Mouse (Mus musculus) neural tube, embryonic 15.5 days (tissue): ENCODE data around the gene Vmn2r81. TPM values are rescaled to one million over a fixed set of nuclear protein-coding genes. Genes with fewer than 3 reads are reported as not detected.
"Not testable (repeated sequence)": the region's sequence is repeated elsewhere in the genome, so short reads cannot be mapped to it uniquely, and the experiment has no call there.

ENCODE experiments used
- ATAC-seq: fragments of 200-750 bp; cut with Nextera tagmentation; 2 replicates; pipeline ENCODE4 v1.8.0; 2017; ENCODE audit warnings: mild to moderate bottlenecking, moderate TSS enrichment, moderate library complexity; ENCODE audit not compliant: low FRiP score
- H3K27ac ChIP-seq: fragments of 300-500 bp; sonication (generic); replicated peaks from 2 replicates; pipeline ENCODE4 v1.5.1; 2015; ENCODE audit warnings: mild to moderate bottlenecking, inconsistent platforms
- H3K27me3 ChIP-seq: fragments of 300-500 bp; sonication (generic); replicated peaks from 2 replicates; pipeline ENCODE4 v1.6.1; 2015; ENCODE audit warnings: inconsistent platforms
- H3K36me3 ChIP-seq: fragments of 300-500 bp; sonication (generic); 2 replicates; pipeline ENCODE4 v1.6.1; 2015; ENCODE audit warnings: inconsistent platforms
- H3K4me1 ChIP-seq: fragments of 300-500 bp; sonication (generic); 2 replicates; pipeline ENCODE4 v1.6.1; 2015; ENCODE audit warnings: inconsistent platforms
- H3K4me2 ChIP-seq: fragments of 300-500 bp; sonication (generic); 2 replicates; pipeline ENCODE4 v1.6.1; 2015; ENCODE audit warnings: inconsistent platforms, mild to moderate bottlenecking, moderate library complexity
- H3K4me3 ChIP-seq: fragments of 300-500 bp; sonication (generic); replicated peaks from 2 replicates; pipeline ENCODE4 v1.5.1; 2015; ENCODE audit warnings: mild to moderate bottlenecking, inconsistent platforms
- H3K9ac ChIP-seq: fragments of 300-500 bp; sonication (generic); replicated peaks from 2 replicates; pipeline ENCODE4 v1.6.1; 2015; ENCODE audit warnings: mild to moderate bottlenecking, inconsistent platforms
- H3K9me3 ChIP-seq: fragments of 300-500 bp; sonication (generic); replicated peaks from 2 replicates; pipeline ENCODE4 v1.6.1; 2016; ENCODE audit warnings: inconsistent platforms
- WGBS: fragments of 180-500 bp; shearing (Covaris S2); methylation state at CpG from one replicate; pipeline ENCODE4 v1.1.7; 2015; ENCODE audit warnings: mixed read lengths; 5-methylcytosine and 5-hydroxymethylcytosine counted together
- polyA plus RNA-seq: library from polyadenylated mRNA; unstranded; fragments of >200 nt; fragmentation: Nextera tagmentation; extraction: Ambion mirVana; gene quantifications from 2 replicates; pipeline ENCODE4 v1.2.1, GENCODE M21; 2015

The Vmn2r81 gene
- polyA plus RNA-seq, result not detected in 2 replicates

DNA sequence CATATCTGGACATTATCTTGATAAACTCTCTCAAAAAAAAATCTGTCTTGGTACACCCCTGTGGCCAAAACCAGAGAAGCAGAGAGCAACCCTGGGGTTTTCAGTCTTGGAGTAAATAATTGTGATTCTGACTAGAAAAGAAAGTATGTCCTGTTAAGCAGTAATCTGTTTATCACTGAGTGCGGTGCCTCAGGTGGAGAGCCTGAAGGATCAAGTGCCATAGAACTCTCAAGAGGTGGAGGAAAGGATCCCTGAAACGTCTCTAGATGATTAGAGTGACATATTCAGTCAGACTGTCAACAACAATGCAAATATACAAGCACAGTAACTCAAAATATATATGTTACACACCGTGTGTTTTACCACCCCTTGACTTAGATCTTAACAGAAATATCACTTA lies at the start of gene Vmn2r81:
TSS of gene Vmn2r81 (plus strand) at position 301 of the 400 bp plus-strand sequence.
- not testable (repeated sequence) for H3K9ac ChIP-seq, H3K27me3 ChIP-seq, H3K27ac ChIP-seq, H3K36me3 ChIP-seq, H3K4me2 ChIP-seq, H3K4me3 ChIP-seq, H3K4me1 ChIP-seq, H3K9me3 ChIP-seq, ATAC-seq
- 79% methylated on average over 3 of the region's 3 CpGs for WGBS

DNA sequence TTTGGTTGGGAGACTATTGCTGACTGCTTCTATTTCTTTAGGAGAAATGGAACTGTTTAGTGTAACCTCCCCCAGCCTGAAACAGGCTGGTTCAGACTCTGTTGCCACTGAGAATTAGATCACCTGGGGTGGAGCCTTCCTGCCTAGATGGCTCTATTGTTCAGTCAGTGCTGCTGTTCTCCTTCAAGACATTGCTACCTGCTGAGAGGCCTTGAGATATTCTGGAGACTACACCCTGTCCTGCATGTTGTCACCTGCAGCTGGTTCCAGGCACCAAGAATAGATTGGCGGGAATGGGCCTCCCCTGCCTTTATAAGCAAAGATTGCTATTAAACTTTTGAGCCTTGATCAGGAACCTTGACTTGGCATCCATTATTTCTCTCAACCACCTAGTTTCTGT lies 47.5 kb upstream of the Vmn2r81 start:
- H3K9ac ChIP-seq, H3K27me3 ChIP-seq, H3K27ac ChIP-seq, H3K4me2 ChIP-seq, H3K9me3 ChIP-seq, H3K4me1 ChIP-seq, H3K36me3 ChIP-seq, H3K4me3 ChIP-seq, ATAC-seq: not testable (repeated sequence)
- 83% methylated on average over 1 of the region's 1 CpGs for WGBS

DNA sequence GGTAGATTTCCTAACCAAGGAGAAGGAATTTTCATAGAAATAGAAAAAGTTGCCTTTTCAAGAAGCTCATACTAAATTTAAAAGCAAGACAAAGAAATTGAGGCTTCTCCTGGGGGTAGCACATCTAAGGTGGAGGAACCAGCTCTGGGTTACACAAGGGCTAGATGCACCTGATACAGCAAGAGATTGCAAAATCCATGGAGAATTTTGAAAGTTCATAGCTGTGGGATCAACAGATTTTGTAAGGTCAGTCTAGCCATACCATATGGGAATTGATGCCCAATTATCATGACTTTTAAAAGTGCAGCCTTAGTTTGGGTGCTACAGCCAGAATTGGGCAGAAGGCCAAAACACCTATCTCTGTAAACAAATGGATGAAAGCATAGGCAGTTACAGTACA lies 27.1 kb upstream of the Vmn2r81 start:
- no peak overlapping the region for H3K9ac ChIP-seq
- H3K27me3 ChIP-seq, result no peaks in the 10 kb centered on the region
- no peak overlapping the region for H3K27ac ChIP-seq
- H3K4me2 ChIP-seq, result no peak overlapping the region
- H3K36me3 ChIP-seq, result no peaks in the 10 kb centered on the region
- H3K4me3 ChIP-seq, result no peak overlapping the region
- H3K4me1 ChIP-seq, result no peaks in the 10 kb centered on the region
- H3K9me3 ChIP-seq, result no peaks in the 10 kb centered on the region
- ATAC-seq, result no peak

DNA sequence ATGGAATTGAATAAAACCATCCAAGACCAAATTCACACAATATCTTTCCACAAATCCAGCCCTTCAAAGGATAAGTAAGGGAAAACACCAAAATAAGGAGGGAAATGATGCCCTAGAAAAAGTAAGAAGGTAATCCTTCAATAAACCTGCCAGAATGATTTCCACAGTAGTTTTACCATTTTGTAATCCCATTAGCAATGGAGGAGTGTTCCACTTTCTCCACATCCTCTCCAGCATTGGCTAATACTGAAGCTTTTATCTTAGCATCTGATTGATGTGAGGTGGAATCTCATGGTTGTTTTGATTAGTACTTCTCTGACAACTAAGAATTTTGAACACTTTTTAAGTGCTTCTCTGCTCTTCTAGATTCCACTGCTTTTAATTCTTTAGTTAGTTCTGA lies 25.9 kb upstream of the Vmn2r81 start:
- no peak overlapping the region for H3K9ac ChIP-seq
- no peak for ATAC-seq
- H3K27ac ChIP-seq, result no peak overlapping the region
- H3K9me3 ChIP-seq, result no peaks in the 10 kb centered on the region
- H3K4me3 ChIP-seq, result no peak overlapping the region
- H3K4me2 ChIP-seq, result no peak overlapping the region
- H3K4me1 ChIP-seq, result no peaks in the 10 kb centered on the region
- no peaks in the 10 kb centered on the region for H3K36me3 ChIP-seq
- H3K27me3 ChIP-seq, result no peaks in the 10 kb centered on the region

DNA sequence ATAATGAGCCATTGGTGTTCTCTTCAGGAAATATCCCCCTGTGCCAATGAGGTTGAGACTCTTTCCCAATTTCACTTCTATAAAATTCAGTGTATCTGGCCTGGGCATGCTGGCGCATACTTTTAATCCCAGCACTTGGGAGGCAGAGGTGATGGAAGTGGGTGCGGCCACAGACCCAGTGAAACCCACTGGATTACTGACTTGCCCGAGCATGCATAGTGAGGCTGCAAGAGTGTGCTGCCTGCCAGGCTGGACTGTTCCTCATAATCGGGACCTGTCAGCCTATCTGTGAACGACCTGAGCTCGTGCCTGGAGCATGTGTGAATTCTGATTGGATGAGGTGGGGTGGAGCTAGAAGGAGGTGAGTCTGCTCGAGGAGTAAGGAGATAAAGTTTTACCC lies 25.3 kb upstream of the Vmn2r81 start:
- no peak overlapping the region for H3K4me2 ChIP-seq
- 82% methylated on average over 7 of the region's 7 CpGs for WGBS
- no peak overlapping the region for H3K4me3 ChIP-seq
- no peaks in the 10 kb centered on the region for H3K4me1 ChIP-seq
- no peak overlapping the region for H3K27ac ChIP-seq
- H3K36me3 ChIP-seq, result no peaks in the 10 kb centered on the region
- no peak for ATAC-seq
- H3K9ac ChIP-seq, result no peak overlapping the region
- no peaks in the 10 kb centered on the region for H3K9me3 ChIP-seq
- H3K27me3 ChIP-seq, result no peaks in the 10 kb centered on the region

DNA sequence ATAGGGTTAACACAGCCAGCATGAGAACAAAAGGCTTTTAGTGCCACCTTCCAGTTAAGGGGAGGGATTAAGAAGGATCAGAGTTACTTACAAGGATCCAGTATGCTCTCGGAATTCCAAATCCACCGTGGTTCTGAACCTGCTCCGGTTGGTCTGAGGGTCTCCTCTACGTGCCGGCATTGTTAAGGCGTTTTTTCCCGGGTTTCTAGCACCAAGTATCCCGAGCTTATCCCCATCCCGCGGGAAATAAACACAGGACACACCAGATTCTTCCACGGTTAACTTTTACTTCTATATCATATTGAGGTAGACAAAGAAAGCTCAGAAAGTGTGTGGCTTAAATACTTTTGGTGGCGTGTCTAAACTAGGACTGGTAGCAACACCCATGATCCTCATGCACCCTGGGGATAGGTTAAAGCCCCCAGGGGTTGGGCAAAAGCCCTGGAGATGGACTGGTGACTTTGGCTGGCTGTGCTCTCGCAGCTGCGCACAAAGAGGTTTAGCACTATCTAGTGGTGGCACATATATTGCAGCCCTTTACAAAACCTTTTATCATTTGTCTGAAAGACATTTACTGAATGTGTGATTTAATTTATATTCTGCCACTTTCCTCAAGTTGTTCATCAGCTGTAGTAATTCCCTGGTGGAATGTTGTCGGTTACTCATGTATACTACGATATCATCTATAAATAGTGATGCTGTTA lies 74.7 kb downstream of the Vmn2r81 start:
- WGBS, result 6% methylated on average over 16 of the region's 16 CpGs
- H3K9ac ChIP-seq, H3K36me3 ChIP-seq, H3K4me1 ChIP-seq, H3K27me3 ChIP-seq, H3K9me3 ChIP-seq, H3K27ac ChIP-seq: not testable (repeated sequence)
- peak; percentile 21; the same call in 1 of the 2 replicates for ATAC-seq
- H3K4me2 ChIP-seq, result peak overlapping the region; percentile 50
- peak overlapping the region; percentile 40 for H3K4me3 ChIP-seq

DNA sequence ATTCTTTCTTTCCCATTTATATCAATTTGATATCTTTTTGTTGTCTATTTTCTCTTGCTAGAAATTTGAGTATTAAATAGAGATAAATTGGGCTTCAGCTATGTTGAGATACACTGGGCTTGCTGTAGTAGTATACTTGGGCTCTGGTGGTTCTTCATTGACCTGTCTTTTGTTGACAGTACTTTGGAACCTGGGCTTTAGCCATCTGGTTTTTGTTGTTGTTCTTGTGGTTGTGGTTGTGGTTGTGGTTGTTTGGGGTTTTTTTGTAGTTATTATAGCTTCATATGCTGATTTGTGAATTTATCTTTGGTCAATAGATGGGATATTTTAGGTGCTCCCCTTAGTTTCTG lies 75.2 kb downstream of the Vmn2r81 start:
- no peaks in the 10 kb centered on the region for H3K36me3 ChIP-seq
- H3K9me3 ChIP-seq, result no peaks in the 10 kb centered on the region
- H3K4me2 ChIP-seq, result no peak overlapping the region
- no peak; the same call in 1 of the 2 replicates for ATAC-seq
- no peak overlapping the region for H3K27ac ChIP-seq
- no peak overlapping the region for H3K9ac ChIP-seq
- H3K27me3 ChIP-seq, result no peaks in the 10 kb centered on the region
- H3K4me1 ChIP-seq, result no peaks in the 10 kb centered on the region
- H3K4me3 ChIP-seq, result no peak overlapping the region

Other genes starting within 250 kb of the Vmn2r81 start
- gene Olfr1351, start 235.2 kb upstream of the Vmn2r81 start, polyA plus RNA-seq, result 0.17 TPM in 1 of 2 replicates, not detected in the other
- 0.24 and 0.60 TPM in 2 replicates for gene Olfr57, start 219.0 kb upstream of the Vmn2r81 start, polyA plus RNA-seq
- gene 2610008E11Rik, start 150.1 kb upstream of the Vmn2r81 start, polyA plus RNA-seq, result 40.9 and 44.4 TPM in 2 replicates
- gene Vmn2r80, start 98.9 kb upstream of the Vmn2r81 start, polyA plus RNA-seq, result not detected in 2 replicates
- not detected in 2 replicates for gene Vmn2r82, start 108.8 kb downstream of the Vmn2r81 start, polyA plus RNA-seq
- gene Vmn2r83, start 221.0 kb downstream of the Vmn2r81 start, polyA plus RNA-seq, result 0.08 TPM in 1 of 2 replicates, not detected in the other